Mouse (Mus musculus): Measurements from ENCODE around the gene Slc9a8.
A peak's percentile ranks its signal among the peaks of the same experiment; 100 is the strongest.

Slc9a8 gene

GRCm38 (mm10) chr2:167414461-167414860, 7.1 kb upstream of the Slc9a8 start:
- peak; percentile 81 for DNase-seq (ENCODE audit: low read depth, low spot score)

- no peak for DNase-seq (ENCODE audit: low read depth, low spot score)
These were observed 5.4 kb upstream of the Slc9a8 start for GRCm38 (mm10) chr2:167415970-167416563.

- no peak for DNase-seq (ENCODE audit: low read depth, low spot score)
These were observed 4.5 kb upstream of the Slc9a8 start for GRCm38 (mm10) chr2:167417048-167417447.

GRCm38 (mm10) chr2:167417694-167418093, 3.8 kb upstream of the Slc9a8 start:
- DNase-seq (ENCODE audit: low read depth, low spot score) = peak; percentile 89

GRCm38 (mm10) chr2:167419204-167419603, 2.3 kb upstream of the Slc9a8 start:
- peak; percentile 94 for DNase-seq (ENCODE audit: low read depth, low spot score)

GRCm38 (mm10) chr2:167420811-167421241, 686 bp upstream of the Slc9a8 start:
- DNase-seq (ENCODE audit: low read depth, low spot score) = peak; percentile 37

GRCm38 (mm10) chr2:167422150-167422470, 598 bp downstream of the Slc9a8 start:
- no peak for DNase-seq (ENCODE audit: low read depth, low spot score)

- peak; percentile 50 for DNase-seq (ENCODE audit: low read depth, low spot score)
These were observed 1.6 kb downstream of the Slc9a8 start for GRCm38 (mm10) chr2:167423031-167423611.

GRCm38 (mm10) chr2:167424040-167424439, 2.5 kb downstream of the Slc9a8 start:
- DNase-seq (ENCODE audit: low read depth, low spot score) = peak; percentile 66

GRCm38 (mm10) chr2:167424516-167424915, 3.0 kb downstream of the Slc9a8 start:
- peak; percentile 80 for DNase-seq (ENCODE audit: low read depth, low spot score)

- no peak for DNase-seq (ENCODE audit: low read depth, low spot score)
These were observed 3.9 kb downstream of the Slc9a8 start for GRCm38 (mm10) chr2:167425407-167425806.

- DNase-seq (ENCODE audit: low read depth, low spot score) = peak; percentile 59
These were observed 8.1 kb downstream of the Slc9a8 start for GRCm38 (mm10) chr2:167429596-167429995.

GRCm38 (mm10) chr2:167430737-167431417, 9.4 kb downstream of the Slc9a8 start:
- DNase-seq (ENCODE audit: low read depth, low spot score) = peak; percentile 41

- DNase-seq (ENCODE audit: low read depth, low spot score) = peak; percentile 45
These were observed 9.9 kb downstream of the Slc9a8 start for GRCm38 (mm10) chr2:167431418-167431776.

- DNase-seq (ENCODE audit: low read depth, low spot score) = no peak
These were observed 13.1 kb downstream of the Slc9a8 start for GRCm38 (mm10) chr2:167434570-167434969.

- no peak for DNase-seq (ENCODE audit: low read depth, low spot score)
These were observed 14.1 kb downstream of the Slc9a8 start for GRCm38 (mm10) chr2:167435631-167436030.

GRCm38 (mm10) chr2:167436371-167436770, 14.9 kb downstream of the Slc9a8 start:
- no peak for DNase-seq (ENCODE audit: low read depth, low spot score)

- DNase-seq (ENCODE audit: low read depth, low spot score) = no peak
These were observed 17.9 kb downstream of the Slc9a8 start for GRCm38 (mm10) chr2:167439422-167439821.

GRCm38 (mm10) chr2:167443411-167444193, 22.1 kb downstream of the Slc9a8 start:
- DNase-seq (ENCODE audit: low read depth, low spot score) = no peak

GRCm38 (mm10) chr2:167445911-167446780, 24.6 kb downstream of the Slc9a8 start:
- peak; percentile 53 for DNase-seq (ENCODE audit: low read depth, low spot score)

GRCm38 (mm10) chr2:167447207-167447606, 25.7 kb downstream of the Slc9a8 start:
- DNase-seq (ENCODE audit: low read depth, low spot score) = no peak

Data from ZHBTc4 (cell line).